Mouse (Mus musculus) retina, postnatal 7 days (tissue): ENCODE results near the gene Mob3c.
A peak's percentile ranks its signal among the peaks of the same experiment; 100 is the strongest.

Source experiments
- DNase-seq: peaks from one replicate; pipeline ENCODE4 v3.0.0-alpha.2; 2012; ENCODE audit warnings: low read depth, low spot score

Mob3c gene

DNA sequence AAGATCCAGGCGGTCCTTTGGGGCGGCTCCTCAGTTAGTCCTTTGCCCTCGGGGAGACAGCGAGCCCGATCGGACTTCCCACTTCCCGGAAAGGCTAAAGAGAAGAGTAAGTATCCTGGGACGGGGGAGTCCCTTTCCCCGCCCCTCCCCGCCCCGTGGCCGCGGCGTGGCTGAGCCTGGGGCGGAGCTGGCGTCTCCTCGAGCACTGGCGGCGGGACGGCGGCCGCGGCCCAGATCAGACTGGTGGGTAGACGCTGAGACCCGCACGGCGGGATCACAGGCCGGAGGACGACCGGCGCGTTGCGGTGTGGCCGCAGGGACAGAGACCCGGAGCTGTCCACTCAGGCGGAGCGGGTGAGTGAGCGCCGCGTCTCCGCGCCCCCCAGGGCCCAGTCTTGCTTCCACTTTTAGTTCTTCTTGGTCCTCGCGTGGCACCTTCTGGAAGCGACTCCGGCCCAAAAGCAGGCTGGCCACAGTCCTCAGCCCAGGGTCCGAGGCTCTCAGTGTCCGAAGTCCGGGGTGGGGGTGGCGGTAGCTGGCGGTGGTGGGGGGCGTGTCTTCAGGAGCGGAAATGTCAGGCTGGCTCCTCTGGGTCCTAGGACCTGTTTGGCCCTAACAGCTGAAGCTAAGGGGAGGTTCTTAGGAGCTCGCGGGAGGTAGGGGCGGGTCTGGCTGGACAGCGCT lies at the start of gene Mob3c:
Mob3c (plus strand) TSS at position 205 of the 684 bp plus-strand sequence.
- DNase-seq = peak; percentile 48

DNA sequence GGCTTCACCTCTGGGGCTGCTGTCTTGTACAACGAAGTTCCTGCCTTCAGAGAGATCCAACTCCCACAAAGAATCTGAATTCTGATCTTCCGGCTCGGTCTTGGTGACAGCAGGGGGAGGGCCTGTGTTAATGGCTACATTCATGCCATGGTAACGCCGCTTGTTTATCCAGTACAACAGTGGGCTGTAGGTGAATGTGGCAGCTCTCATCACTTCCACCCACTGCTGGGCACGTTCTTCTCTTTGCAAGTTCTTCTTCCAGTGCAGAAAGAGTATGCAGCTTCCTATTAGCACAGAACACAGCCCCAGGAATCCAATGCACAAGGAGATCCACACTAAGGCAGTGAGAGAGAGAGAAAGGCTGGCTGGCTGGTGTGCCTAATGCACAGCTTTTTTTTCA lies 47.6 kb upstream of the Mob3c start:
- DNase-seq = no peak

DNA sequence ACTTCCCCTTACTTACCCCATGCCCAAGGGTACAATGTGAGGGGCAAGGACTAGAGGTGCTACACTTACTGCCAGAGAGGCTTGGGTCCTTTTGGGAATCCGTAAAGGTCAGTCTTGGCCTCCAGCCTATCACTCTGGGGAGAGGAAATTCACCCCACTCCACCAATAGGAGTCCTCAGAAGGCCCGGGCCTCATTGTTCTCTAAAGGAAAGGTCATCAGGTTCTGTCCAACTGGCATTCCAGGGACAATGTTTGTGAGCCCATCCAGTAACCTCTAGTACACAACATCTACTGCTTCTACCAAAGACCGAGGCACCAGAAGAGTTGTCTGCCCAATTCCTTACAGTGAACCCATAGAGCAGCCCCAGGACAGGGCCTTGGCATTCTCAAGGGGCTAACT lies 47.0 kb upstream of the Mob3c start, which contains the start of gene Tex38:
Tex38 (minus strand) TSS at position 101 of the 400 bp plus-strand sequence.
- no peak for DNase-seq

DNA sequence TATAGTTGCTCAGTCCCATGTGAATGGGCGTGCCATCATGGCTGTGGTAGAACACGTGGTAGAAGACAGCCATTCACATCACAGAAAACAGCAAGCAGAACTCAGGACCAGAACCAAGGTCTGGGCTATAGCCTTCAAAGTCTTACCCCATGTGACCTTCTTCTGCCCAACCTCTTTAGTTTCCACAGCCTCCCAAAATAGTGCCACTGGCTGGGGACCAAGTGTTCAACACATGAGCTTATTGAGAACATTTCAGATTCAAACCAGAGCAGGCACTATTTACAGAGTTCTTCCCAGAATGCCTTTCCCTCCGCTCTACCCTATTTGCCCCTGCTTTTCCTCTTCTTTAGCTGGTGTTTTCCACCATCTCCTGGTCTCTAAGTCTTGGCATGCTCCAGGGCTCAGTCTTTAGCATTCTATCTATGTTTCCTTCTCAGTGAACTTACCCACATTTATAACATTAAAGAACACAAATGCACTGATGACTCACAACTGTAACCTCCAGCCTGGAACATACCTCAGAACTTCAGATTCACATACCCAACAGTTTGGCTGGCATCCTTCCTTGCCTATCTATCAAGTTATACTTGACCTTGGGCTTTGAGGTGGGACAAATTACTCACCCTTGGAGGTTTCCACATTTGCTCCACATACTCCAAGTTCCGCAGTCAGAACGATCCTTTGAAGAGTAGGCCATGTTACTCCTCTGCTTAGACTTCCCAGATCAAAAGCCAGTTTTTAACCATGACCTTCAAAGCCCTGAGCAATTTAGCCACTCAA lies 45.7 kb upstream of the Mob3c start:
- no peak for DNase-seq

DNA sequence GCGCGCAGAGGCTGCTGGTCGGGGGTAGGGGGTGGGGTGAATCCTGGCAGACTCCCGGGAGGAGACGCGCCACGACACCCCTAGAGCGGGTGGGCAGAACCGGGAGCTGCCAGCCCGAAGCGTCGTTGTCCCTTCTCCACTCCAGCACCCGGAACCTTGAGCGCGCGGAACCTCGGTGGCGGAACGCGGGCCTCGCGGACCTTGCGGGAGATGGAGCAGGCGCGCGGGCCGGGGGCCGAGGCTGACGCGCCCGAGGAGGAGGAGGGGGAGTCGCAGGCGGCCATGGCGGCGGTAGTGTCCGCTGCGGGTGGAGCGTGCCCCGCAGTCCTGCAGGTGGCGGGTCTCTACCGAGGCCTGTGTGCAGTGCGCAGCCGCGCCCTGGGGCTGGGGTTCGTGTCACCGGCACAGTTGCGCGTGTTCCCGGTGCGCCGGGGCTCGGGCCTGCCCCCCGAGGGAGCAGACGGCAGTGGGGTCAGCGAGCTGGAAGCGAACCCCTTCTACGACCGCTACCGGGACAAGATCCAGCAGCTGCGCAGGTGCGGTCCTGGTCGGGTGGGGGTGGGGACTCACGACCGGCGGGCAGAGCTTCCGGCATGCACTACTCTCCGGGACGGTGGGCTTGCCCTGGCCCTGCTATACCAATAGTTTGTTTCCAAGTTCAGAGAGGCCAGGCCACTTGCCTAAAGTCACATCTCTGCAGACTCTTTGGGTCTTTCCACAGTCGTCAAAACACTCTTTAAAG lies 43.0 kb upstream of the Mob3c start, which contains the start of gene Atpaf1:
Atpaf1 (plus strand) TSS at position 44 of the 742 bp plus-strand sequence.
- peak; percentile 57 for DNase-seq

DNA sequence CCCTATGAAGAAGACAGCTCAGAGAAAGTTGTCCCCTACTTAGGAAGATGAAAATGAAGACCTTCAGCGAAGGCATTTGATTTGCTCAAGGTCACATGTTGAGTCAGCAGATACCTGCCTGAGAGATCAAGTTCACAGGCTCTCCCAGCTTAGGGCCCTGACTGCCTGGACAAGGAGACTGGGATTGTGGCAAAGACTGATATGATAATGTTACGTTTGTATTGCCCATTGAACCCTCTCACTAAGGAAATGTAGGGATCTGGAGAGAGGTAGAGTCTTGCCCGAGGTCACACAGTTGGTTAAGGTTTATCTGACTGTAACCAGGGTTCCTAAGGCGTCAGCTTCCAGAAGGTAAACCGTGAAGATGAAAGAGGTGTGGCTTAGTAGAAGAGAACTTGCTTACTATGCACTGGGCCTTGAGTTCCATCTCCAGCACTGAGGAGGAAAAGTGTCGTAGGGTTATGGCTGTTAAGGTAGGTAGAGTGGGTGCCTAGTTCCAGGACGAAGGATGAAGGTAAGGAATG lies 42.3 kb upstream of the Mob3c start:
- DNase-seq = no peak

DNA sequence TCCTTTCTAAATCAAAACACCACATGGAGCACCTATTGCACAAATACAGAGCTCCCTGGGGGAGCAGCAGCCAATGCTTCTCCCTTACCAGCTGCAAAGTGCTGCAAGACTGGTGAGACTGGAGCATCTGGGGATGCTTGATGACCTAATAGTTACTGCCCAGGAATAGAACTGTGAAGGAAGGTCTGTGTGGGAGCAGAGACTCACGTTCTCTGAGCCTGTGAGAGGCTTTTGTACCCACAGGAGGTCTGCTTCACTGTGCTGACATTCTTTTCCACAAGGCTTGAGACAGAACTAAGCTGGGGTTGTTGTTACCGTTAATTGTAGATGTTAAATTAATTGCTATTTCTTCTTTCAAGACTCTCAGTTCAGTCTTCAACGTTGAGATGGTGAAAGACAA lies 37.0 kb upstream of the Mob3c start:
- no peak for DNase-seq

DNA sequence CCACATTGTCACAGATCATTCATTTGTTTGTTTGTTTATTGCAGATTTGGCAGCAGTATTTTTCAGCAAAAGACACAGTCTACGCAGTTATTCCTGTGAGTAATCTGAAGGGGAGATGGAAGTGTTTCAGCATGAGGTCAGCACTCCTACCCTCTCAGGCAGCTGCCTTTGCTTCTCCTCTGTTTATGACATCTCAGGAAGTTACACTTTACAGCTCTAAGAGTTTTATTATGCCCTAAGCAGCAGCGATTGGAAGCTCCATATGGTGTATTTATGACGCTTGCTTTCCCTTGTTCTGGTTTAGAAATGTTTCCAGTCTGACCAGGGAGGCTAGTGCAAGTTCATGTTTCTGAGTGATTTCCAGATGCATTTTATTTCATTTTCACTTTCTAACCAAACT lies 32.5 kb upstream of the Mob3c start:
- no peak for DNase-seq

DNA sequence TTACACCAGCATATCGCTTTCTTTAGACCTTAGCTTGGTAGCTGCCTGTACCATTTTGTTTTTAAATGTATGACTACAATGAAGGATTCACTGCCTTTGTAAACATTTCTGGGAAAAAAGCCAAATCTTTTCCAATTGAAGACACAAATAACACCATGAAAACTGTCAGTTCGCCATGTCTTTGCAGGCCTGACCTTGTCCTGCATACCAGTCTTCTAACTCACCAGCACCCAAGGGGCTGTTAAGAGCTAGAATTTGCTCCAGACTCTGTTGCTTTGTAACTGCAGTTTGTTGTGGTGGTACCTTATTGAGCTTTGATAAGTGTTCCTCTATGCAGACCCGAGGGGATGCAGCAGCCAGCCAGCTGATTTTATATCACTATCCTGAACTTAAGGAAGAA lies 27.9 kb upstream of the Mob3c start:
- no peak for DNase-seq

DNA sequence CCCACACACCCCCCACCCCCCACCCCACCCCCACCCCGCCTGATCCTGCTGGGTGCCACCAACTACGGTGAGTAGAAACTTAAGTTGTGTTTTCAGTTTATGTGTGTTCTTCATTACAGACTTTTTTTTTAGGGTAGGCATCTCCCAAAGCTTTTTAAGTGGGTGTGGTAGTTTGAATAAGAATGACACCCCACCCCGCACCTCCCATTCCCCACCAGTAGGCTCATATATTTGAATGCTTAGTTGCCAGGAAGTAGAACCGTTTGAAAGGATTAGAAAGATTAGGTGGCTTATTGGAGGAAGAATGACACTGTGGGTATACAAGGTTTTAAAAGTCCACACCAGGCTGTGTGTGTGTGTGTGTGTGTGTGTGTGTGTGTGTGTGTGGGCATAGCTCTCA lies 15.6 kb upstream of the Mob3c start:
- DNase-seq = no peak

DNA sequence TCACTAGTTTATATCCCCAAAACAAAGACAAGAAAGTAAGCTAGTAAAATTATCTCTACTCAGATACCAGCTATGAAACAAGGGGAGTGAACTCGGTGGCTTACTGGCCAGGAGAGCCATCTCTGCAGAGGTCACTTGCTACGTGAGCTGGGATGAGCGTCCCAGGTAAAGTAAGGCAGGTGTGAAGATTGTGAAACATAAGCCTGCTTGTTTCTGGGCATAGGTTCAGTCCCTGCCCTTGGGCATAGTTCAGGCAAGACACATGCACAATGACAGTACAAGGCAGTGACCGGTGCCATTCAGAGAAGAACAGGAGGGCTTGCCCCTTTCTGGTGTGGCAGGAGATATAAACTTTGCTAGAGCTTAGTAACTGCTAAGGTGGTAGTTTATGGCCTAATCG lies 12.3 kb upstream of the Mob3c start:
- DNase-seq = no peak

DNA sequence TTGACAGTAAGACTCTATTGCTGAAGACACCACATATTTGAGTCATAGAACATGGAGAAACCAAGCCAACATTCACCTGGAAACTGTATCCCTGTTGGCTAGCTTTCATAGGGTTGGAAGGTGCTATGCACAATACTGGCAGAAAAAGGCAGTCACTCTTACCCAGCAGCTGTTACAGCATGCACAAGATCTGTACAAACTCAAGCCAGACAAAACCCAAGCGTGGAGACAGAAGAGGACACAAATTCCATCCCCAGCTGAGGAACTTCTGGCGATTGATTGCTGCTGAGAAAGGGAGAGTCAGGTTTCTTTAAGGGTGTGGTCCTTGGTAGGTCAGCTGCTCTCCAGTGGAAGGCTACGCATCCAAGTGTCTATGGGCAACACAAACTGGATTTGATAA lies 7.7 kb upstream of the Mob3c start:
- no peak for DNase-seq

DNA sequence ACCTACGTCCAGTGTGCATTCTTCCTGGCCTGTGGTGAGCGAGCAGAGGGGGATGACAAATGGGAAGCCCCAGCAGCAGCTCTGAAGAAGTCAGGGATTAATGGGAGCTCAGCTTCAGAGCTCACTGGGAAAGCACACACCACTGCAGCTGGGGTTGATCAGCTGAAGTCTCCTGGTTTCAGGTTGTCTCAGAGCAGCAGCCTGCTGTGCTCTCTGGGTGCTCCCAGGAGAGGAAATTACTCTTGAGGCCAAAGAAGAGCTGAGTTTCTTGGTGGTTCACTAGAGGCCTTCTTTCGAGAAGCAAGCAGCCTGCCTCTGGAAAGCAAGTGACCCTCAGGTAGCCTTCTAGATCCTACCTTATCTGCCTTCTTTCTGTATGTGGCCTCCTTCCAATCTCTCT lies 6.9 kb upstream of the Mob3c start:
- no peak for DNase-seq

DNA sequence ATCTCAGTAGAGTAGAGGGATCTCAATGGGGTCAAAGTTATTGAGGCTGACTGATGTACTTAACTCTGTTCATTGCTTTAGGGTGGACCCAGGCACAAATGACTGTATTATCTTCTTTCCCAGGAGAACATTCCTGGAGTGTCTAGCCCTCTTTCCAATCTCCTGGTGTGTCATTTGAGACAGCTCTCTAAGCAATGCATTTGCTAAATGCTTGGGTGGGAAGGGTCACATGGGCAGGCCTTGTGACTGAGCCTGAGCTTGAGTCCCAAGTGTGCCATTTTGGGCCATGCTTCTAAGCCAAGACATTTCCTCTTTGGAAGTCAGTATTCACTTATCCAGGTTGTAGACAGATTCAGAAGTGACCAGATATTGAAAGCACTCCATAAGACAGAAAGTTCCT lies 6.5 kb upstream of the Mob3c start:
- no peak for DNase-seq

DNA sequence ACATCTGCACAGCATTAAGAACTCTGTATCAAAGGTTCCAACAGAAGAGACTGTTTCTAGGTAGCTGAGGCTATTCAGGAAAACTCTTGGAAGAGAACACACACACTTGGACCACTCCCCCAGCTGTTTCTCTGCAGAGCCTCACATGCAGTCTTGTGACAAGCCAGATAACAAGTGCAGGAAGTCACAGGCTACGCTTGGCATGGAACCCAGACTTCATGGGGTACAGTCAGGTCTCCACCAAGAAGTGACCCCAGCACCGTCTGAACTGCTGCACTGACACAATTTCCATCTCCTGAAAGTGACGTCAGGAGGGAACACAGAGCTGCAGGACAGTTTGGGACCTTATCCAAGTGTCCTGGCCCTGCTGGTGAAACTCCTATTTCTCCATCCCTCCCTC lies 6.0 kb upstream of the Mob3c start:
- DNase-seq = no peak

DNA sequence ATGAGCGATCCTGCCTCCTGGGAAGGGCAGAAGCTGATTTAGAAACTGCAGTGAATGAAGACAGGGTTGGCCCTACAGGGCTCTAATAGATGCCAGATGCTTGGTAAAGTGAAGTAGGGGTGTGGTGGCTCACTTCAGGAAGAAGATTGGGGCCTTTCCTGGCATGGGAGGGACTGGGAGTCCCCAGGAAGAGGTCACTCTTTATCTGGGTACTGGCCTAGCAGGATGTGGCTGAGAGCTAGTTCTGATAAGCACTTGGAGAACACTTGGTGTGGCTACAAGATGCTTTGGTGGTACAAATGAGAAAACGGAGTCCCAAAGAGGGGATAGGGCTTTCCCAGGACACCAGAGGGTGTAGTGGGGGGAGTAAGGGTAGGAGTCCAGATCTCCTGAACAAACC lies 3.7 kb upstream of the Mob3c start:
- DNase-seq = no peak

DNA sequence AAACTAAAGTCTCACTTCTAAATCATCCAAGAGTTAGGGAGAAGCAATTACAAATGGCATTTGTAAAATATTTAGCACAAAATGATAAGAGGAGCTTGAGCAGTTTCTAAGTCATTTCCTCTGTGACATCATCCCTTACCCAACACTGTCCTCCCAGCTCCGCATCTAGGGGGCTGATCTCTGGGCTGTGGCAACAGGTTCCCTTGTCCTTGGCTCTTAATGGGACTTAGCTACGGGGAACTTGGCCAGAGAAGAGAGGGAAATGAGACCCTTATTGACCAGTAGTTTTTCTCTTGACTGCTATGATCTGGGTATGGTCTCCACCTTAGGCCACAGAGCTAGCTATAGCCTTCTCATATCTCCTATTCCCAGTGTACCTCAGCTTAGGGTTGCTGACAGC lies 2.6 kb upstream of the Mob3c start:
- no peak for DNase-seq

DNA sequence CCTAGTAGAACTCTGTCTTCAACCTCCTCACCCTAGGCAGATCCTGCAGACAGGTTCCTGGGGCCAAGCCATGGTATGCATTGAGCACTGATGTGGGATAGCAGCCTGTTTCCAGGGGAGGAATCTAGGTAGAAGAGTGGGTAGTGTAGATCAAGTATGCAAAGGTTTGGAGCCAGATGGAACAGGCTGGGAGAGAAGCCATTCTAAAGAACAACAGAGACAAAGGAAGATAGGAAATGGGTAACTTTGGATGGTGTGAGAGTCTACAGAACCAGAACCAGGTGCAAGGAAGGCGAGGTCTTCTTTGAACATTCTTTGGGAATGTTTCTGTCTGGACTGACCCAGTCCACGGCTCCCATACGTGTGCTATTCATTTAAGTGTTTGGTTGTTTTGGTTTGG lies 826 bp upstream of the Mob3c start:
- no peak for DNase-seq

DNA sequence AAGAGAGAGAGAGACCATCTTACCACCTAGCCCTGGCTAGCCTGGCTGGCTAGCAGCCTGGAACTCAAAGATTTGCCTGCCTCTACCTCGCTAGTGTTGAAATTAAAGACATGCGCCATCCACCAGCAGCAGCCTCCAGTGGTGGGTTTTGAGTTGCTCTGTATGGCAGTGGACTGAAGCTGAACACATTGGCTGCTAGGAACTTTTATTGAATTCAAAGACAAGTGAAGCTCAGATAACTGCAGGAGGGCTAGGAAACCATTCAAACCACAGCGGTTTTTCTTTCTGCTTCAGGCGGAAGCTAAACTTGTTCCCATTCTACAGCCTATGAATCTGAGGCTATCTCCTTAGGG lies 381 bp upstream of the Mob3c start:
- no peak for DNase-seq

DNA sequence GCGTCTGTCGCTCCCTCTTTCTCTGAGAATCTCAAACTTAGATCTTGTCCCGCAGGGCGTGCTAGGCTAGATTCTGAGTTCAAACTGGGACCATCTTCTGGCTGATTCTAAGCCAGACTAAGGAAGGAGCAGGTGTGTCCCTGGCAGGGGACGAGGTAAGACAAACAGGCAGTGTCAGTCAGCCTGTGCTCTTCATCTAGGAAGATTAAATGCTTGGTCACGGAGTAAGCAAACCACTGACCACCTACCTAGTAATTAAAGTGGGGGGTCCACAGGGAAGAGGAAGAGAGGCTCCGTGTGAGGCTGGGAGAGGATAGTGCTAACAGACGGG lies 645 bp downstream of the Mob3c start:
- DNase-seq = no peak

DNA sequence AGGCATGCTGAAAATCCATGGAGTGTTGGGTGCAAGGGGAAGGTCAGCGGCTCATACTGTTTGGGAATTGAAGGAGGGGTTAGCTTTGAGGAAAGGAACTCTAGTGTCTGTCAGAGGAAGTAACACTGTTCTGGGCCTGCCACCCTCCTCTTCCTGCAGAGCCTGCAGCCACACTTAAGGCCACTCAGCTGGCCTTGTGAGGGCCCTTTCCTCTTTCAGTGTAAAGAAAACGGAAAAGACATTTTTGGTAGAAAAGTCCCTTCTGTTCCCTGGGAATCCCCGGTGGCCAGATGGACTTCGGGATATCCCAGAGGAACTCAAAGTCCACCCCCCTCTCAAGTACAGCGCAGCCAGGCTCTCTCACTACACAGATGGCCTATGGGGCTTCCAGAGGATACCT lies 2.6 kb downstream of the Mob3c start:
- no peak for DNase-seq

DNA sequence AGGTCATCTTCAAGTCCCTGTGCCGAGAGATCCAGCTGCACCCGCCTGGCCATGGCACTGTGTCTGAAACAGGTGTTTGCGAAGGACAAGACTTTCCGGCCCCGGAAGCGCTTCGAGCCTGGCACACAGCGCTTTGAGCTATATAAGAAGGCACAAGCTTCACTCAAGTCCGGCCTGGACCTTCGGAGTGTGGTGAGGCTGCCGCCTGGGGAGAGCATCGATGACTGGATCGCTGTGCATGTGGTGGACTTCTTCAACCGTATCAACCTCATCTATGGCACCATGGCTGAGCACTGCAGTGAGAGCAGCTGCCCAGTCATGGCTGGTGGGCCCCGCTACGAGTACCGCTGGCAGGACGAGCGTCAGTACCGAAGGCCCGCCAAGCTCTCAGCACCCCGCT lies 3.3 kb downstream of the Mob3c start:
- DNase-seq = no peak

DNA sequence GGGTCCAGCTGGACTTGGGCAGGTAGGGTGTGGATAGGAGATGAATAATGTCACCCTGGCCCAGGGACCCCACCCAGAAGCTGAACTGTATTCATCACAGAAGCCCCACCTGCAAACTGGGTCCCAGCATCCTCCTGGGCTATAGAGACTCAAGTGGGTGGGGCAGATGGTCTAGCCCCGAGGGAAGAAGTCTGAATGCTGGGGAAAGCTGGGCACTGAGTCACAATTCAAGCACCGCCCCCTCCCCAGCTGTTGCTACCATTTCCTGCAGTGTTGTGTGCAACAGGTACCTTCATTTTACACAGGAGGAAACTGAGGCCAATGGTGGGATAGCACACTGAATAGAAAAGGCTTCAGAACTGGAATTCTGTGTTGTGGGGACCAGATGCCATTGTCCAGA lies 4.1 kb downstream of the Mob3c start:
- DNase-seq = no peak
